Mouse (Mus musculus) E14TG2a.4 (cell line): Measurements from ENCODE around the gene Nup133.

Experiments
- CTCF ChIP-seq: conservative IDR thresholded peaks from 2 replicates; pipeline ENCODE4 v1.5.1; 2014; ENCODE audit warnings: low read length
- NANOG ChIP-seq: IDR thresholded peaks from 2 replicates; pipeline ENCODE4 v1.6.1; 2014; ENCODE audit warnings: borderline replicate concordance, low read length, mixed read lengths
- POU5F1 ChIP-seq: IDR thresholded peaks from 2 replicates; pipeline ENCODE4 v1.6.1; 2014; ENCODE audit warnings: low read length, borderline replicate concordance

GRCm38 (mm10) chr8:123982826-123983400 lies 33.8 kb upstream of the Nup133 start, which contains the start of gene Abcb10:
- no peak for TF ChIP-seq CTCF
- no peak for TF ChIP-seq POU5F1
- TF ChIP-seq NANOG: no peak
